Mouse (Mus musculus): Measurements from ENCODE around the gene Zfp809.

Gene Zfp809

DNA sequence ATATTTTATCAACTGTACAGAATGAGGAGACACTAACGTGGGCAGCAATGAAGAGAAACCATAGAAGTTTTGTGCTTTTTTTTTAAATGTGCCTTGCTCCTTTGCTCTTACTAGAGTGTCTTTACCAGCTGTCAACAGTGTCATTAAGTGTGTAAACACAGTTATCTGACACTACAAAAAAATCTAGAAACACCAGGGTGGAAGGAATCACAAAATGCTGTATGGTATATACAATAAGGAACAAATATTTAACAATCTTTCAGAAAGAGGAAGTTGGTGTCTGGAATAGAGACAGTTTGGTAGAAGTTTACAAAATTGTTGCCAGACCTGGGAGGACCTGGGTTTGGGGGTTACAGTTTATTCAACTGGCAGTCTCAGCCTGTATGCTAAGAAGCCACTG, 36.1 kb downstream of the Zfp809 start:
- DNase-seq (ENCODE audit: low spot score), result no peak

DNA sequence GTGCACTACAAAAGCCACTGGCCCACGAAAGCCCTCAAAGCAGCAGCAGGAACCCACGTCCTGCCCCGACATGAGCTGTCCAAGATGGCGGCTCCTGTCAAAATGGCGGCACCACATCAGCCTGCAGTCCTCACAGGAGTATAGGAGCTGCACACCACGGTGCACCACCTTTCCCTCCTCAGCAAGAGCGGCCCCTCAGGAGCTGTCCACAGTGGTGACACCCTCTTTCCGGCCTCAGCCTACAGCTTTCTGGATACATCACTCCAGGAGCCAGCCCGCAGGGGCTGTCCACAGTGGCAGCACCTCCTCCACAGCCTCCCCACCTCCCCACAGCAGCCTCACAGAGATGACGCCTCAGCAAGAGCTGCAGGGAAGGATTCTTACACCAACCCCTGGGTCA, 37.1 kb downstream of the Zfp809 start:
- no peak for DNase-seq (ENCODE audit: low spot score)

DNA sequence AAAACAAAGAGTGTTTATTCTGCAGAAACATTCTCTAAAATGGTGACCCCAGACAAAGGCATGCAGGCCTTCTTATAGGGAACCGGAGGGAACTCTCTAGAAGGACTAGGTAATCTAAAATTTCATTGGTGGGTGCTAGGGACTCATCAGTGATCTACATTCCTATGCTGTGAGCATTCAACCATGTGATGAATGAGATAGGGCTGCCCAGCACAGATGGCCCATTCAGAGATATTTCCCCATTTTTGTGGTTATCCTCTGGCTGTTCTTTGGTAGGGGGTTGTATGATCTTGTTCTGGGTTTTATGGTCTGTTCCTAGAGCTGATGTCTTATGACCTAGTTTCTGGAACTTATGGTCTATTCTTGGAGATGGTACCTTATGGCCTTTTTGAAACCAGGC, 43.4 kb downstream of the Zfp809 start:
- DNase-seq (ENCODE audit: low spot score), result no peak

DNA sequence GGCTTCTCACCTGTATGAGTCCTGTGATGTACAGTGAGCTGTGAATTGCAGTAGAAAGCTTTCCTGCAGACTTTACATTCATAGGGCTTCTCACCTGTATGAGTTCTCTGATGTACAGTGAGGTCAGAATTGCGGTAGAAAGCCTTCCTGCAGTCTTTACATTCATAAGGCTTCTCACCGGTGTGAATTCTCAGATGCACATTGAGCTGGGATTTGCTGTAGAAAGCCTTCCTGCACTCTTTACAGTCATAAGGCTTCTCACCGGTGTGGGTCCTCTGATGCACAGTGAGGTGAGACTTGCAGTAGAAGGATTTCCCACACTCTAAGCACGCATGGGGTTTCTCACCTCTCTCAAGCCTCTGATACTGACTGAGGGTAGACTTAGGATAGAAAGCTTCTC, 53.2 kb downstream of the Zfp809 start:
- no peak for DNase-seq (ENCODE audit: low spot score)
